Mouse (Mus musculus) skeletal muscle tissue, adult 2 months (tissue): ENCODE data around the gene Adarb2.

Source experiments
- DNase-seq: peaks from one replicate; pipeline ENCODE4 v3.0.0-alpha.2; 2012; ENCODE audit warnings: low read depth, low spot score

Gene Adarb2

GRCm38 (mm10) chr13:8202681-8203476 lies at the start of gene Adarb2:
Adarb2 (plus strand) TSS chr13:8202866.
- no peak for DNase-seq

- no peak for DNase-seq
Observed at GRCm38 (mm10) chr13:8173800-8174199, 28.9 kb upstream of the Adarb2 start.

DNA sequence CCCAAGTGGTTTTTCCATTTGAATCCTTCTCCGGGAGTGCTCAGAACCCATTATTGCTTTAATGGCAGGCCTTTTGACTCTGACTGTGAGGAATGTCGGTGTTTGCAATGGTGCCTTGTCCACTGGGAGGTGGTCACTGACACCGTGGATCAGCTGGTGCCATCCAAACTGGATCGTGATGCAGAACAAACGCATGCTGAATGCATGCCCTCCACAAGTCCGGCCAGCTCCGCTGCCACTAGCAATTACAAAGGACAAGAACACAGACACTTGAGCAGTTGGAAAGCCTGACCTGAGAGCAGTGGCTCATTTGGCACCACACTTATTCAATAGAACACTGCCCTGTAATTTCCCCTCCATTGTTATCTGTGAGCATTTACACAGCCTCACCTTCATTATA lies 10.7 kb upstream of the Adarb2 start:
- no peak for DNase-seq

DNA sequence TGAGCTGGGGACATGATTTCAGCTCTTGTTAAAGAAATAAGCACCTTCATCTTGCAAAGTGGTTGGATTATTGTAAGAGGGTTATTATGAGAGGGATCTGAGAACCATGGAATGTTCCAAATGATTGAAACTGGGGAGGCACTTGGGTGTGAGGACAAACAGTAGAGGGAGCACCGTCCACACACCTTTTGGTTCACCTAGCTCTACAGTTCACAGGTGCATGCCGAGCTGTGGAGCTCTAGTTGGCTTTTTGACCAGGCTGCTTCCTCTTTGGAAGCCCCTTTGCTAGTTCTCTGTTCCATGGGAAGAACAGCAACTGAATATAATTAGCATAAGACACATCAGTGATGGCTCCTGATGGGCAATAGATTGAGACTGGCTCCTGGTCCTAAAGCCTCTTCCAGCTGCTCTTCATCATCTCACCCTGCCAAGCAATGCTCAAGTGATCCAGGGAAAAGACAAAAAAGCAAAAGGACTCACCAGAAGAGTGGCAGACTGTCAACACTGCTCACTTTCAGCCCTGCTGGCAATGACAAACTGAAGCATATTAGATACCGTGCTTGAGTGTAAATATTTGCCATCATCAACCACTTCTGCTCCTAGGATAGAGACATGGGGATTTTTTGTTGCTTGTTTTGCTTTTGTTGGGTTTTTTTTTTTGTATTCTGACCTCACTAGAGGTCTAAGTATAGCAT lies 3.3 kb upstream of the Adarb2 start:
- DNase-seq, result no peak

DNA sequence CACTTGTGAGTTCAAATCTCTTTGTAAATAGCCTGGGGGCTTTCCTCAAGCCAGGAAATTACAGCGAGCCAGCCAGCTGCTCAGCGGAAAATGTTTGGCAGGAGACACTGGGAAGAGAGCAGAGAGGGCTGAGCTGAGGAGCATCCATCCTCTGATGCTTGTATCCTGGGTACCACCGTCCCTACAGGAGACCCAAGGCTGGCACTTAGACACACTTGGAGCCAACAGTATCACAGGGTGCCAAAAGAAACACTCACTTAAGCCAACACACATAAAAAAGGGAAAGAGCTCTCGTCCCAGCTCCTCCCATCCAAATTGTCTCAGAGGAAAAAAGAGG lies 779 bp downstream of the Adarb2 start:
- no peak for DNase-seq

DNA sequence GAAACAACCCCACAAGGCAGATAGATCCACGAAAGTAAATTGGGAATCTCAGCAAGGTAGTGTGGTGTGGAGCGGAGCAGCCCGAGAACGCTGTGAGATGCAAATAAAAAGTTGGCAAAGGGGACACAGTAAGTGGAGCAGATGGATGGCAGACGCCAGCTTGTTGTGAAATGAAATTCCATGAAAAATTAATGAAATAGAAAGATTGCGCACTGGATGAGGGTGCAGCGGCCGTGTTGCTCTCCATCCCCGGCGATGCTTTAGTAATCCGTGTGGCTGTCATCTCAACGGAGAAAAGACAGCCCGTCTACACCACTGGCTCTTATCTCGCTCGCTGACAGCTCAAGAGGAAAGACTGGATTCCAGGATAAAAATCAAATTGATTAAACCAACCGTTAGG lies 4.7 kb downstream of the Adarb2 start:
- DNase-seq, result no peak

- no peak for DNase-seq
Observed at GRCm38 (mm10) chr13:8210776-8211175, 8.1 kb downstream of the Adarb2 start.

DNA sequence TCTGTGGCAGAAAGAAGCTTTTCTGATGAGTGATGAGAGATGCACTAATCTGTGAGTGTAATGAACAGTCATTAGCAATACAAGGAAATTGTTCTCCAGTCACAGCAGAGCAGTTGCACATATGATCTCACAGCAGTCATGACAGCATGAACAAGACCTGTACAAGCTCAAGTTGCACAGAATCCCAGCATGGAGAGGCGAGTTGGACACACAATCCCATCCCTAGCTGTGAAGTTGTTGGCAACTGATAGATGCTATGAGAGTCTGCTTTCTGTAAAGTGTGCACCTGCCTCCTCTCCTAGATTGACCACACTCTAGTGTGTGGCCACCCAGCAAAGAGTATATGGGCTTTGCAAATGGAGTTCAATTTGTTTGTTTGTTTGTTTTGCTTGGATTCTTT lies 36.2 kb downstream of the Adarb2 start:
- no peak for DNase-seq

- no peak for DNase-seq
Observed at GRCm38 (mm10) chr13:8248016-8248667, 45.5 kb downstream of the Adarb2 start.

DNA sequence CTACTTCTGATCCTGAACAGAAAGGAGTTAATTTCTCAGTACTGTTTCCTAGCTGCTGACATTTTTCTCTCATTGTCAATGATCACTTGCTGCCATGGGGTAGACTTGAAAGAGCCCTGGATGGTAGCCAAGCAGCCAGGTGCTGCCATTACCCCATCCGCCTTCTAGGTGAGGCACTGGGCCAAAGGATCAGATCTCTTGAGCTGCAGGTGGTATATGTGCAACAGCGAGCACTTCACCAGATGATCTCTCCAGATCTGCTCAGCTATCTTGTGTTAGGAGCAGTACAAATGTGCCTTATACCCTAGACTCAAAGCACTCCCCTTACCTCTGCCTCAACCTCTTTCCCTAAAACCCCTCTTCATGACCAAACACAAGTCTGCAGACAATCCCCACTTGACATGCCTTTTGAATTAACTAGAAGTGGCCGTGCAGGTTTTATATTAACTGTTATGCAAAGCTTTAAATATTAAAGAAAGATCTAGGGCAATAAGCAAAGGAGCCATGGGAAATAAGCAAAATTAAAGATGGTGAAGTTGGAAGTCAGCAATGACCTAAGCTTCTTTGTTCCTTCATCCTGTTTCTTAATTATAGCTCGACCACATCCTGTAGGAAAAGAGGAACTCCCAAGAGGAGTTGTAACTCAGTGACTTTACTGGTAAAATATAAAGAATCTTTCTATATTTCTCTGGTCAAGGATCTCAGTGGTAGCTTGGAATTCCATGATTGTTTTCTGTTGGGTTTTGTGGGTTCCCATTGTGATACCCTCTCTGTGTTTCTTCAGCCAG lies 69.7 kb downstream of the Adarb2 start:
- no peak for DNase-seq

- no peak for DNase-seq
Observed at GRCm38 (mm10) chr13:8283116-8283515, 80.5 kb downstream of the Adarb2 start.

DNA sequence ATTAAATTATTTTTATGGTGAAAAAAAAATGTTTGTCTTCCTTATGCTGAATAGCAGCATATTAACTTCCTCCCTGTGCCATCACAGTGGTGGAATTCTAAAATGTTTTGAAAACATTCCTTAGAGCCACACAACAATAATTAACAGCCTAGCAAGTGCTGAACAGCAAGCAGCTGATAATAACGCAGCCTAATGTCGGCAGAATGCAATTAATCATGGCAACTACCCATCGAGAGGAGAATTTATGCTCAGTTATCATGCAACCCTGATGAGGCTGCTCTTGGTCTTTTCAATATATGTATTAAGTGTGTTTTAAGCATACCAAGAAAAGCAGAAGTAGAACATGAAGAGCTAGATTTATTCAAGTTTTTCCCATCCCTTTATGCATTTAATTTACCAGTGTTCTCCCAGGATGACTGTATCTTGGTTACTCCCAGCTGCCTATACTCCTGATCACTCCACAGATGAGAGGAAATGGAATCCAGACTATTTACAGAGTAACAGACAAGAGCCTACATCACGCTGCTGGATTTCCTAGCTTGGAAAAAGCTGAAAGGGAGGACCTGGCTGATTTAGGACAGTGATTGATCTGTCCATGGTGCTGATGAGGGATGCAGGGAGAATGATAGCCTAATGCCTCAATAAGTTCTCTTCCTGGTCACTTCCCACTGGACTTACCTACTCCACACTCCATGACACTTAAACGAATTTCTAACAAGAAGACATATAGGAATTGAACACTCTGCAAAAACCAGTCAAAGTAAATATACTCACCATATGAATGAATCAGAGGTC lies 113.9 kb downstream of the Adarb2 start:
- DNase-seq, result no peak

DNA sequence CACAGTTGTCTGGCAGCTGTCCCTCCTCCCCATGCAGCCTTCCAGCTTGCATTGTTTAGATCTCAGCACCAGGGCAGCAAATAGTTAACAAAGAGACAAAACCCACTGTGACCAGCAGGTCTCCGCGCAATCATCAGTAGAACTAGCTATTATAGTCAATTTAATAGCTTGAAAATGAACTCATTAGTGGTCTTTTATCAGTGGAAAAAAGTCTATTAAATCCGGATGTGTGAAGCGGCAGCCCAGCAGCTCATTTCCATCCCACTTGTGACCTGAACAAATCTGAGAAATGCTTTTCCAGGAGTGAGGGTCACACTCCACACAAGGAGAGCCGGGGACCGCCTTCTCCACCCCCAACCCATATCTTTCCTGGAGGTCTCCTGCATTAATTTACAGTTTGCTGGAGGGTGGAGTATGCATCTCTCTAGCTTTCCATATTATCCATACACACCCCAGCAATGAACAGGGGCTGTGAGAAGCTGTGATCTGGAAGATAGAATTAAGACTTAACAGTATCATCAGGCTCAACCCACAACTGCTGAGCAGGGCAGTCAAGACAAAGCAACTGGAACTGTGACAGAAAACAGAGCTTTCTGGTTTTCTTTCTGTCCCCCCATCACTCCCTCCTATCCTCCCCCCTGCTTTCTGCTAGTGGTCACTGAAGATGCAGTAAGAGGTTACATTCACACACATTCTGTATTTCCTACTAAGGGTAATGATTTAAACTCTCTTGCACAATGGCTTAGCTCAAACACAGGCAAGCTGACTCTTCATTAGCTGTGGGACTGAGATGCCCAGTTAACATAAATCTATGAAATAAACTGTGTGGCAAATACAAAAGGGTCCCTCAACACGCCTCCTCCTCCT lies 131.2 kb downstream of the Adarb2 start:
- no peak for DNase-seq

- DNase-seq, result no peak
Observed at GRCm38 (mm10) chr13:8334580-8334979, 131.9 kb downstream of the Adarb2 start.

- no peak for DNase-seq
Observed at GRCm38 (mm10) chr13:8341086-8341807, 138.6 kb downstream of the Adarb2 start.

DNA sequence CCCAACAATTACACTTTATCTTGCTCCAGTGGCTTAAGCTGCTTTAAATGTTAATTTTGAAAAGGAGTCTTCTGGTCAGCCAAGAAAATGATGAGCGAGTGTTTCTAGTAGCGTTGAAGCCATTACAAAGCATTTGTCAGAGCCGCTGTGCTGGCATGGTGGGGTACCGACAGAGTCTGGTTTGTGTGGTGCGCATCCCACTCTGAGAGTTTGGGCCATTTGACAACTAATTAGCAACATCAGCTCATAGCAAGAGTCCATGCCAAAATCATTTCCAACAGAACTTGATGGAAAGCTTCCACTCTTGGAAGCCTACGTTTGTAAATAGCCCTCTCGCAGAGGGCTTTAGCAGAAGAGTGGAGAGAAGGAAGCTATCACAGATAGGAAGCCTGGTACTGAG lies 144.5 kb downstream of the Adarb2 start:
- DNase-seq, result no peak

DNA sequence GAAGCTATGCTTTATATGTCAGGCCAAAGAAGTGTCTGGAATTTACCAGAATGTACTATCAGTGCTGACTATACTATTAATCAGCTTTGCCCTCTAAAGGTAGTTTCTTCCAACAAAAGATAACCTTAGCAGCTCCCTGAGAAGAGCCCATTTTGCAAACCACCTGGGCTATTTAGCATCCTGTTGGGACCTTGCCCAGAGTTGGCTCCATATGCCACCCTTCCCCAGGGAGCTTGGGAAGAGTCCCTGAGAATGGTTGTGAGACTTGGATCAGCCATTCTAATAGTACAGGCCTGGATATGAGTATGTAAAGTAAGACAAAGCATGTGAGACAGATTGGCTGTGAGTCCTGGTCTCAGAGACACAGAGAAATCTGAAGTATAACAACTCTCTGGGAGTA lies 149.7 kb downstream of the Adarb2 start:
- DNase-seq, result no peak

DNA sequence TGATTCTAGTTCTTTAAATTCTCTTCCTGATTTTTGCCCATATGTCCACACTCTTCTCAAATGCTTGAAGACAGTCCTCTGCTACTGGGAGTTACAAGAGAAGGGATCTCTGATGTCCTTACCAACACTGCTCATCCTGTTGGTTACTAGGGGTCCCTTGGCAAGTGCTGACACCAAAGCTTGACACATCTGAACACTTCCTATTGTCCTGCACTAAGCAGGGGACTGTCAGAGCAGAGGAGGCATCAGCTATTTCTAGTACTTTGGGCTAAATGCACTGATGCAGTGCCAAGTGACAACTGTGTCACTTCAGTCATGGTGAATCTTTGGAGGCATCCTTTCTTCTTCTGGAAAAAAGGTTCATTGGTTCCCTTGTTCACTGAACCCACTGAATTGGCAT lies 150.3 kb downstream of the Adarb2 start:
- DNase-seq, result no peak

DNA sequence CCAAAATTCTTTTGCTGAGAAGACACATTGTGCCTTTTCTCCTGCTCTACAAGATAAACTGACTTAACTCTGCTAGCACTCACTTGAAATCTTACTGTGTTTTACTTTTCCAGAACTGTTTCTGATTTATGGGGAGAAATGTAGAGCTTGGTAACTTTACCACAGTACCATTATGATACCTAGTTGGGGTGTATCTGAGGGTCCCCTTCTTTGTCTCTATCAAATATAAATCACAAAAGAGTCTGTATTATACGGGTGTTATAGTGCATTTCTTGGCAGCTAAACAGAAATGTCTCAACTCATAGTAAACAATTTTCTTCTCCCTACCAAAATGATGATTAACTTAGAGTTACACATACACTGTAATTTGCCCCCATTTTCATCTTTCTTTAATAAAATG lies 162.9 kb downstream of the Adarb2 start:
- no peak for DNase-seq

GRCm38 (mm10) chr13:8366087-8366486 lies 163.4 kb downstream of the Adarb2 start:
- DNase-seq, result no peak
